Mouse (Mus musculus) heart, adult 2 months (tissue): Measurements from ENCODE around the gene Nupr1l. TPM values are rescaled to one million over a fixed set of nuclear protein-coding genes. Genes with fewer than 3 reads are reported as not detected.
"Not testable (repeated sequence)": the region's sequence is repeated elsewhere in the genome, so short reads cannot be mapped to it uniquely, and the experiment has no call there.

ENCODE experiments used
- DNase-seq, 2 experiments: peaks; one replicate each; pipeline ENCODE4 v3.0.0; 2021
- H3K27ac ChIP-seq: fragments of 200-600 bp; 2 replicates; pipeline ENCODE4 v1.8.1; 2022
- H3K27me3 ChIP-seq: fragments of 200-500 bp; 2 replicates; pipeline ENCODE4 v1.6.1; 2012; ENCODE audit warnings: mild to moderate bottlenecking, low read length, inconsistent platforms, mixed read lengths; ENCODE audit not compliant: control insufficient read depth, insufficient read depth
- H3K36me3 ChIP-seq: fragments of 200-500 bp; 2 replicates; pipeline ENCODE4 v1.6.1; 2012; ENCODE audit warnings: low read length, inconsistent platforms; ENCODE audit not compliant: control insufficient read depth, insufficient read depth
- H3K4me1 ChIP-seq: fragments of 200-500 bp; 2 replicates; pipeline ENCODE4 v1.6.1; 2011; ENCODE audit warnings: low read length; ENCODE audit not compliant: control insufficient read depth, insufficient read depth
- H3K4me3 ChIP-seq: fragments of 200-600 bp; 2 replicates; pipeline ENCODE4 v1.8.1; 2022
- H3K79me2 ChIP-seq: fragments of 200-500 bp; replicated peaks from 2 replicates; pipeline ENCODE4 v1.6.1; 2012; ENCODE audit warnings: mild to moderate bottlenecking, inconsistent platforms, low read length, moderate library complexity, mixed read lengths; ENCODE audit not compliant: control insufficient read depth, insufficient read depth
- H3K9ac ChIP-seq: fragments of 200-500 bp; 2 replicates; pipeline ENCODE4 v1.6.1; 2012; ENCODE audit warnings: low read depth, mild to moderate bottlenecking, control low read depth, inconsistent platforms, low read length, mixed read lengths
- CTCF ChIP-seq: fragments of 200-600 bp; IDR thresholded peaks from 2 replicates; pipeline ENCODE4 v1.8.1; 2022; ENCODE audit warnings: antibody characterized with exemption, mild to moderate bottlenecking, moderate library complexity
- EP300 ChIP-seq: fragments of 200-500 bp; IDR thresholded peaks from 2 replicates; pipeline ENCODE4 v1.6.1; 2011; ENCODE audit warnings: low read depth, low read length, control low read depth; ENCODE audit not compliant: insufficient read depth
- POLR2A ChIP-seq: fragments of 200-500 bp; IDR thresholded peaks from 2 replicates; pipeline ENCODE4 v1.6.1; 2011; ENCODE audit warnings: mild to moderate bottlenecking, low read depth, low read length, control low read depth; ENCODE audit not compliant: insufficient read depth
- WGBS: fragments of 180-500 bp; shearing (Covaris S2); methylation state at CpG from one replicate; pipeline ENCODE4 v1.1.7; 2018; 5-methylcytosine and 5-hydroxymethylcytosine counted together
- intact Hi-C: fragments of 180-260 bp; cut with DNase I; formaldehyde crosslinking; loops from one replicate; pipeline ENCODE4 v1.15.1; 2025
- polyA plus RNA-seq: library from polyadenylated mRNA; depleted of rRNA; stranded (reverse); fragments of >200 nt; gene quantifications from 2 replicates; pipeline ENCODE4 v1.2.3, GENCODE M21; 2012
- total RNA-seq, 2 experiments: library from RNA; stranded (reverse); gene quantifications; 2 replicates each; pipeline ENCODE4 v1.2.3; 2021

Nupr1l gene
- total and polyA plus RNA-seq, 3 experiments = 0.44 to 1.7 (median 1.5) TPM

- intact Hi-C loops = loop anchor here (5.0 kb wide), 2 partner anchors 33 to 232 kb away; partner anchors contain the start of genes Nupr1l and Rabgef1
These were observed 31.9 kb downstream of the Nupr1l start for GRCm38 (mm10) chr5:129940281-129940680.

GRCm38 (mm10) chr5:129940736-129941494 is 32.6 kb downstream of the Nupr1l start:
- DNase-seq = no peak
- Histone ChIP-seq H3K79me2 (peaks cover 2% of the 10 kb centered on the region), H3K4me3 (peak overlapping the region; percentile 48), H3K27me3 (no peaks in the 10 kb centered on the region), H3K27ac (peak overlapping the region; percentile 59), H3K4me1 (peaks cover 2% of the 10 kb centered on the region; the same call in 1 of the 2 replicates), H3K9ac (peak overlapping the region; percentile 36; the same call in 1 of the 2 replicates), H3K36me3 (no peaks in the 10 kb centered on the region)
- TF ChIP-seq POLR2A (peak; percentile 63), EP300 (no peak)
- WGBS = 2% methylated on average over 9 of the region's 9 CpGs
- intact Hi-C loops = loop anchor here (5.0 kb wide), 2 partner anchors 34 to 231 kb away; partner anchors contain the start of genes Nupr1l and Rabgef1

More at GRCm38 (mm10) chr5:129940281-129940680, 31.9 kb downstream of the Nupr1l start:
- WGBS = 26% methylated on average over 2 of the region's 2 CpGs
- DNase-seq = no peak
- H3K9ac ChIP-seq = no peak overlapping the region
- H3K79me2 ChIP-seq = peaks cover 2% of the 10 kb centered on the region
- no peak overlapping the region for H3K27ac ChIP-seq
- no peaks in the 10 kb centered on the region for H3K36me3 ChIP-seq
- no peak overlapping the region for H3K4me3 ChIP-seq
- no peaks in the 10 kb centered on the region for H3K27me3 ChIP-seq
- H3K4me1 ChIP-seq = peaks cover 2% of the 10 kb centered on the region; the same call in 1 of the 2 replicates
- TF ChIP-seq EP300 (no peak), POLR2A (no peak), CTCF (no peak)

GRCm38 (mm10) chr5:129941495-129942045 is 33.2 kb downstream of the Nupr1l start, which contains the start of gene Vkorc1l1:
TSS of gene Vkorc1l1 (plus strand) at chr5:129941970.
- peak; percentile 99 for DNase-seq
- Histone ChIP-seq H3K4me1 (peaks cover 2% of the 10 kb centered on the region; the same call in 1 of the 2 replicates), H3K36me3 (no peaks in the 10 kb centered on the region), H3K27me3 (no peaks in the 10 kb centered on the region), H3K27ac (peak within 1 kb of the TSS; percentile 59), H3K79me2 (peaks cover 2% of the 10 kb centered on the region), H3K4me3 (peak within 1 kb of the TSS; percentile 78), H3K9ac (peak within 1 kb of the TSS; percentile 99)
- no peak for TF ChIP-seq POLR2A
- peak; percentile 52; the same call in 1 of the 2 replicates for TF ChIP-seq EP300
- 1% methylated on average over 52 of the region's 59 CpGs for WGBS
- intact Hi-C loops = loop anchor here (5.0 kb wide), 2 partner anchors 34 to 231 kb away; partner anchors contain the start of genes Nupr1l and Rabgef1

- H3K4me1 ChIP-seq, H3K36me3 ChIP-seq, H3K27me3 ChIP-seq, H3K79me2 ChIP-seq: not testable (repeated sequence)
- TF ChIP-seq CTCF = 0 out of 2 replicates have a peak, but pooled peaks have one; percentile 2
- intact Hi-C loops = loop anchor here (5.0 kb wide), 2 partner anchors 35 to 230 kb away; partner anchors contain the start of genes Nupr1l and Rabgef1
- DNase-seq = peak; percentile 56 to 60
- peak overlapping the region; percentile 99 for H3K9ac ChIP-seq
- peak overlapping the region; percentile 78 for H3K4me3 ChIP-seq
- WGBS = 1% methylated on average over 48 of the region's 82 CpGs
- H3K27ac ChIP-seq = peak overlapping the region; percentile 57
These were observed 34.0 kb downstream of the Nupr1l start for GRCm38 (mm10) chr5:129942073-129942939.

GRCm38 (mm10) chr5:129943402-129943801 is 35.1 kb downstream of the Nupr1l start:
- H3K36me3 ChIP-seq = peaks cover 4% of the 10 kb centered on the region
- no peak overlapping the region for H3K4me3 ChIP-seq
- 82% methylated on average over 1 of the region's 1 CpGs for WGBS
- no peak overlapping the region for H3K9ac ChIP-seq
- peaks cover 2% of the 10 kb centered on the region for H3K79me2 ChIP-seq
- peaks cover 2% of the 10 kb centered on the region; the same call in 1 of the 2 replicates for H3K4me1 ChIP-seq
- TF ChIP-seq POLR2A (no peak), CTCF (no peak), EP300 (no peak)
- DNase-seq = no peak
- H3K27ac ChIP-seq = no peak overlapping the region
- intact Hi-C loops = loop anchor here (5.0 kb wide), 2 partner anchors 36 to 229 kb away; partner anchors contain the start of genes Nupr1l and Rabgef1
- no peaks in the 10 kb centered on the region for H3K27me3 ChIP-seq
